Mouse (Mus musculus): ENCODE measurements around the gene Manbal.

The Manbal gene

GRCm38 (mm10) chr2:157434041-157434440 lies 66.6 kb downstream of the Manbal start:
- DNase-seq (ENCODE audit: low spot score in 2 of 2), result no peak

GRCm38 (mm10) chr2:157434497-157434896 lies 67.1 kb downstream of the Manbal start:
- DNase-seq (ENCODE audit: low spot score in 2 of 2), result no peak

GRCm38 (mm10) chr2:157436496-157436895 lies 69.1 kb downstream of the Manbal start:
- DNase-seq (ENCODE audit: low spot score in 2 of 2), result no peak

GRCm38 (mm10) chr2:157437123-157437522 lies 69.7 kb downstream of the Manbal start:
- DNase-seq (ENCODE audit: low spot score in 2 of 2), result no peak

- no peak for DNase-seq (ENCODE audit: low spot score in 2 of 2)
Observed at GRCm38 (mm10) chr2:157441363-157441762, 74.0 kb downstream of the Manbal start.
